Mouse (Mus musculus) heart, embryonic 13.5 days (tissue): ENCODE measurements around the gene Pltp. TPM values are rescaled to one million over a fixed set of nuclear protein-coding genes. Genes with fewer than 3 reads are reported as not detected.

Source experiments
- ATAC-seq: fragments of 200-750 bp; cut with Nextera tagmentation; 2 replicates; pipeline ENCODE4 v1.8.0; 2017; ENCODE audit warnings: moderate TSS enrichment; ENCODE audit not compliant: insufficient number of reproducible peaks, low FRiP score, low TSS enrichment; ENCODE audit errors: extremely low read depth
- H3K27ac ChIP-seq: fragments of 300-500 bp; sonication (generic); replicated peaks from 2 replicates; pipeline ENCODE4 v1.5.1; 2015; ENCODE audit warnings: moderate library complexity, mild to moderate bottlenecking, inconsistent platforms
- H3K27me3 ChIP-seq: fragments of 300-500 bp; sonication (generic); replicated peaks from 2 replicates; pipeline ENCODE4 v1.6.1; 2015; ENCODE audit warnings: mild to moderate bottlenecking, inconsistent platforms
- H3K36me3 ChIP-seq: fragments of 300-500 bp; sonication (generic); 2 replicates; pipeline ENCODE4 v1.6.1; 2015; ENCODE audit warnings: mild to moderate bottlenecking, inconsistent platforms
- H3K4me1 ChIP-seq: fragments of 300-500 bp; sonication (generic); 2 replicates; pipeline ENCODE4 v1.6.1; 2015; ENCODE audit warnings: inconsistent platforms
- H3K4me2 ChIP-seq: fragments of 300-500 bp; sonication (generic); 2 replicates; pipeline ENCODE4 v1.6.1; 2015; ENCODE audit warnings: inconsistent platforms, mild to moderate bottlenecking, moderate library complexity
- H3K4me3 ChIP-seq: fragments of 300-500 bp; sonication (generic); 2 replicates; pipeline ENCODE4 v1.5.1; 2015; ENCODE audit warnings: moderate library complexity, mild to moderate bottlenecking, inconsistent platforms
- H3K9ac ChIP-seq: fragments of 300-500 bp; sonication (generic); 2 replicates; pipeline ENCODE4 v1.6.1; 2015; ENCODE audit warnings: inconsistent platforms, mild to moderate bottlenecking, moderate library complexity
- H3K9me3 ChIP-seq: fragments of 300-500 bp; sonication (generic); 2 replicates; pipeline ENCODE4 v1.6.1; 2016; ENCODE audit warnings: inconsistent platforms
- WGBS: fragments of 180-500 bp; shearing (Covaris S2); methylation state at CpG from one replicate; pipeline ENCODE4 v1.1.7; 2015; ENCODE audit warnings: mixed read lengths; 5-methylcytosine and 5-hydroxymethylcytosine counted together
- polyA plus RNA-seq: library from polyadenylated mRNA; unstranded; fragments of >200 nt; fragmentation: Nextera tagmentation; extraction: Ambion mirVana; gene quantifications from 2 replicates; pipeline ENCODE4 v1.2.1, GENCODE M21; 2015

The Pltp gene
- polyA plus RNA-seq, 1 experiment from 2014 or later, result 14.9 TPM

GRCm38 (mm10) chr2:164835164-164835563 is 22.3 kb downstream of the Pltp start:
- ATAC-seq, result no peak
- WGBS, result 87% methylated on average over 4 of the region's 4 CpGs
- peak overlapping the region; percentile 81 for H3K4me3 ChIP-seq
- no peaks in the 10 kb centered on the region for H3K9me3 ChIP-seq
- H3K36me3 ChIP-seq, result peaks cover 51% of the 10 kb centered on the region
- peaks cover 31% of the 10 kb centered on the region for H3K4me1 ChIP-seq
- H3K4me2 ChIP-seq, result peak overlapping the region; percentile 98
- no peaks in the 10 kb centered on the region for H3K27me3 ChIP-seq
- peak overlapping the region; percentile 94; the same call in 1 of the 2 replicates for H3K9ac ChIP-seq
- H3K27ac ChIP-seq, result no peak overlapping the region

DNA sequence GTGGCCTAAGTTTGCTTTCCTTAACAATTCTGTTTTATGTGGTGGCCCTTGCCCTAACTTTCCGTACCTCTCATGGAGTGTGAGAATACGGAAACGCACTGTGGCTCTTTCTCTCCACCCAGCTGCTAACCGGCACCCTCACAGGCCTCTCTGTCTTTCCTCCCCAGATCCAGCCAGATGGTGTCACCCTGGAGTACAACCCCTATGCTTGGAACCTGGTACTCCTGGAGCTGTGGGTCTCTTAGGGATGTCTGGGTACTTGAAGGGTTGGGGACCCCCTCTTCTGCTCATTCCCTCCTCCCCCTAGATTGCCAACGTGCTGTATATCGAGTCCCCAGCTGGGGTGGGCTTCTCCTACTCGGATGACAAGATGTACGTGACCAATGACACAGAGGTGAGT is 23.0 kb downstream of the Pltp start:
- no peaks in the 10 kb centered on the region for H3K9me3 ChIP-seq
- peaks cover 49% of the 10 kb centered on the region for H3K36me3 ChIP-seq
- H3K4me2 ChIP-seq, result peak overlapping the region; percentile 98
- peak overlapping the region; percentile 99 for H3K27ac ChIP-seq
- peak overlapping the region; percentile 94 for H3K9ac ChIP-seq
- peaks cover 31% of the 10 kb centered on the region for H3K4me1 ChIP-seq
- ATAC-seq, result no peak
- H3K27me3 ChIP-seq, result no peaks in the 10 kb centered on the region
- peak overlapping the region; percentile 81 for H3K4me3 ChIP-seq
- WGBS, result 40% methylated on average over 8 of the region's 8 CpGs

DNA sequence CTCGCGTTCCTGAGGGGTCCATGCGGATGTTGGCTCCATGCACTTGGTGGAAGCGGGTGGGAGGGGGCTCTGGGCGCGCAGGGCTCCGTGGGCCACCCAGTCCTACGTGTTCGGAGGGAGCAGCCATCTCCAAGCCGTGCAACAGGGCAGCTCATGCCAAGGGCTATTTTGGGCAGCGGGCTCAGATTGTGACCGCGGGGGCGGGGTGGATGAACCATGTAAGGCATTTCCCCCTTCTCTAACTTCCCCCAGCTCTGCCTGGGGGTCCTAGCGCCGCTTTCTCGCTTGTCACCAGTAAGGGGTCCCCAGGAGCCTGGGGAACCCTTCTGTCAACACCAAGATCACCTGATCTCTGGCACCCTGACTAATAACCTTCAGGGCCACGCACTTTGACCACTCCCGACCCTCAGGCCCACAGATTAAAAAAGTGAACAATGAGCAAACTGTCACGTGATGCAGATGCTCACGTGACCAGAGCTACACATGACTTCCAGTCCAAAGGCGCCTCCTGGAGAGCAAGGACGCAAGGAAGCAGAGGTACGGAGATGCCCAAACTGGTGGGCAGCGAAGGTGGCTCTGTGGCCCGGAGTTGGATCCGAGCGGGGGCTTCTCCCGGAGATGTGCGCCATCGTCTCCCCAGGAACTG is 24.1 kb downstream of the Pltp start, which contains the start of gene Neurl2:
Gene Neurl2 (minus strand): TSS at position 143 of the 646 bp plus-strand sequence.
- no peaks in the 10 kb centered on the region for H3K9me3 ChIP-seq
- peak within 1 kb of the TSS; percentile 98 for H3K4me2 ChIP-seq
- H3K27me3 ChIP-seq, result no peaks in the 10 kb centered on the region
- ATAC-seq, result peak; percentile 71
- peak within 1 kb of the TSS; percentile 81 for H3K4me3 ChIP-seq
- WGBS, result 0% methylated on average over 31 of the region's 31 CpGs
- peaks cover 31% of the 10 kb centered on the region for H3K4me1 ChIP-seq
- peak within 1 kb of the TSS; percentile 99 for H3K27ac ChIP-seq
- H3K36me3 ChIP-seq, result peaks cover 49% of the 10 kb centered on the region
- peak within 1 kb of the TSS; percentile 94 for H3K9ac ChIP-seq

GRCm38 (mm10) chr2:164832748-164833301 is 24.7 kb downstream of the Pltp start, which contains the start of gene Ctsa:
TSS of gene Ctsa (plus strand) at chr2:164832873.
- Histone ChIP-seq H3K4me2 (peak within 1 kb of the TSS; percentile 98), H3K9me3 (no peaks in the 10 kb centered on the region), H3K9ac (peak within 1 kb of the TSS; percentile 94), H3K4me3 (peak within 1 kb of the TSS; percentile 81), H3K27ac (peak within 1 kb of the TSS; percentile 99), H3K36me3 (peaks cover 49% of the 10 kb centered on the region), H3K4me1 (peaks cover 31% of the 10 kb centered on the region), H3K27me3 (no peaks in the 10 kb centered on the region)
- under 1% methylated on average over 35 of the region's 35 CpGs for WGBS
- ATAC-seq, result peak; percentile 52; the same call in 1 of the 2 replicates

DNA sequence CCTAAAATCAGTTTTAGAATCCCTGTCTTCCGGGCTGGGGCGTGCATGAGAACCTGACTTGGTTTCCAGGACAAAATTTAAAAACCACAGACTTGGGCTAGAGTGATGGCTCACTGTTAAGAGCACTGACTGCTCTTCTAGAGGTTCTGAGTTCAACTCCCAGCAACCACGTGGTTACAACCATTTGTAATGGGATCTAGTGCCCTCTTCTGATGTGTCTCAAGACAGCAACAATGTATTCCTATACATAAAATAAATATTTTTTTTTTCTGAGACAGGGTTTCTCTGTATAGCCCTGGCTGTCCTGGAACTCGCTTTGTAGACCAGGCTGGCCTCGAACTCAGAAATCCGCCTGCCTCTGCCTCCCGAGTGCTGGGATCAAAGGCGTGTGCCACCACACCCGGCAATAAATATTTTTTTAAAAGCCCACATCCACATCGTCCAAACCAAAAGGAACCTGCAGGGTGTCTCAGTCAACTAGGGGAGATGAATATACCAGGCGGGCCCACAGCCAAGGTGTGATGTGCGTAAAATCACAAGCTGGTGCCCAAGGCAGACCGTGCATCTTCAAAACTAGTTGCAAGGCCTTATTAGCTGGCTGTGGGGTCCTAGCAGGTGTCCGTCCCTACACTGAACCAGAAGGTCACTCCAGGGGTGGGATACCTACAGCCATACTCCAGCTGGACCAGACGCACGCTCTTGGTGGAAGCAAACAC is 25.3 kb downstream of the Pltp start:
- peak overlapping the region; percentile 99 for H3K27ac ChIP-seq
- 54% methylated on average over 16 of the region's 16 CpGs for WGBS
- peaks cover 49% of the 10 kb centered on the region for H3K36me3 ChIP-seq
- H3K4me3 ChIP-seq, result peak overlapping the region; percentile 81
- peak overlapping the region; percentile 98 for H3K4me2 ChIP-seq
- ATAC-seq, result no peak
- H3K9me3 ChIP-seq, result no peaks in the 10 kb centered on the region
- H3K4me1 ChIP-seq, result peaks cover 31% of the 10 kb centered on the region
- H3K27me3 ChIP-seq, result no peaks in the 10 kb centered on the region
- H3K9ac ChIP-seq, result peak overlapping the region; percentile 94

DNA sequence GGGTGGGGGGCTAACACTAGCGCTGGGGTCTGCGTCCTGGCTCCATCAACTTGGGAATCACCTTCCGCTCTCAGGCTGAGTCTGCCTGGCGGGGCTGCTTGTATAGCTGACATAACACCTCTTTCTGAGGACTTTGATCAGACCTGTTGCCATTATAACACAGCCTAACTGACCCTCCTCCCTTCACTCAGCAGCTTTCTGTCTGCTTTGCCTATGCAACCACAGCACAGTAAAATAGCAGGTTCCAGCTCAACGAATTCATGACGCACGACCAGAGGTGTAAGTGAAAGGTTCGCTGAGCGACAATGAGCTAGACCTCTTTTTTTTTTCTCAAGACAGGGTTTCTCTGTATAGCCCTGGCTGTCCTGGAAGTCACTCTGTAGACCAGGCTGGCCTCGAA is 26.5 kb downstream of the Pltp start:
- Histone ChIP-seq H3K4me2 (0 out of 2 replicates have a peak overlapping the region, but pooled peaks have one; percentile 98), H3K4me1 (peaks cover 31% of the 10 kb centered on the region), H3K36me3 (peaks cover 50% of the 10 kb centered on the region), H3K4me3 (no peak overlapping the region), H3K9ac (peak overlapping the region; percentile 4), H3K27me3 (no peaks in the 10 kb centered on the region), H3K27ac (no peak overlapping the region), H3K9me3 (no peaks in the 10 kb centered on the region)
- no peak for ATAC-seq
- WGBS, result 84% methylated on average over 10 of the region's 10 CpGs

DNA sequence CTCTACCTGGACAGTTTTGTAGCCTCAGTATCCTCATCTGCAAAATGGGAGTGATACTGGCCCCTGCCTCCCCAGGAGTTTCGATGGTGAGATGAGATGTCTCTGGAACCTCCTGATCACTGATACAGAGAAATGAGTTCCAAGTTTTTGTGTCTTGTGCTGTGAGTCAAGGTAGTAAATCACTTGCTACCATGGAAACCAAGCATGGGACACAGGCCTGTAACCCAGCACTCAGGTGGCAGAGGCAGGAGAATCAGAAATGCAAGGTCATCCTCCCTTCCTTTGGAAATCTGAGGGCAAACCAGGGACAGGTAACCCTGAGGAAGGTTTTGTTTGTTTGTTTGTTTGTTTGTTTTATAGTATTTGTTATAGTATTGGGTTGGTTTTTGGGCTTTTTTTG is 28.4 kb downstream of the Pltp start:
- 92% methylated on average over 1 of the region's 1 CpGs for WGBS
- H3K36me3 ChIP-seq, result peaks cover 54% of the 10 kb centered on the region
- no peak for ATAC-seq
- no peaks in the 10 kb centered on the region for H3K9me3 ChIP-seq
- no peaks in the 10 kb centered on the region for H3K27me3 ChIP-seq
- no peak overlapping the region for H3K4me3 ChIP-seq
- H3K4me2 ChIP-seq, result no peak overlapping the region
- H3K27ac ChIP-seq, result no peak overlapping the region
- H3K4me1 ChIP-seq, result peaks cover 19% of the 10 kb centered on the region
- no peak overlapping the region for H3K9ac ChIP-seq

- ATAC-seq, result no peak
- Histone ChIP-seq H3K36me3 (peaks cover 54% of the 10 kb centered on the region), H3K4me3 (no peak within 1 kb of the TSS), H3K9me3 (no peaks in the 10 kb centered on the region), H3K9ac (no peak within 1 kb of the TSS), H3K4me2 (no peak within 1 kb of the TSS), H3K27me3 (no peaks in the 10 kb centered on the region), H3K27ac (no peak within 1 kb of the TSS), H3K4me1 (peaks cover 25% of the 10 kb centered on the region)
- WGBS, result 80% methylated on average over 6 of the region's 6 CpGs
Observed at GRCm38 (mm10) chr2:164828437-164828836, 29.1 kb downstream of the Pltp start, which contains the start of gene Spata25. TSS of gene Spata25 (minus strand) at chr2:164828537.

GRCm38 (mm10) chr2:164827146-164827850 is 30.2 kb downstream of the Pltp start:
- Histone ChIP-seq H3K9me3 (no peaks in the 10 kb centered on the region), H3K27me3 (no peaks in the 10 kb centered on the region), H3K4me2 (no peak overlapping the region), H3K4me1 (peaks cover 27% of the 10 kb centered on the region), H3K9ac (no peak overlapping the region), H3K36me3 (peaks cover 54% of the 10 kb centered on the region), H3K27ac (no peak overlapping the region), H3K4me3 (no peak overlapping the region)
- 80% methylated on average over 16 of the region's 16 CpGs for WGBS
- ATAC-seq, result no peak

- Histone ChIP-seq H3K27ac (no peak overlapping the region), H3K27me3 (no peaks in the 10 kb centered on the region), H3K9me3 (no peaks in the 10 kb centered on the region), H3K9ac (no peak overlapping the region), H3K4me3 (no peak overlapping the region), H3K36me3 (peaks cover 68% of the 10 kb centered on the region), H3K4me1 (peaks cover 14% of the 10 kb centered on the region), H3K4me2 (no peak overlapping the region)
- ATAC-seq, result no peak
- WGBS, result 90% methylated on average over 17 of the region's 17 CpGs
Observed at GRCm38 (mm10) chr2:164825521-164825920, 32.0 kb downstream of the Pltp start.

DNA sequence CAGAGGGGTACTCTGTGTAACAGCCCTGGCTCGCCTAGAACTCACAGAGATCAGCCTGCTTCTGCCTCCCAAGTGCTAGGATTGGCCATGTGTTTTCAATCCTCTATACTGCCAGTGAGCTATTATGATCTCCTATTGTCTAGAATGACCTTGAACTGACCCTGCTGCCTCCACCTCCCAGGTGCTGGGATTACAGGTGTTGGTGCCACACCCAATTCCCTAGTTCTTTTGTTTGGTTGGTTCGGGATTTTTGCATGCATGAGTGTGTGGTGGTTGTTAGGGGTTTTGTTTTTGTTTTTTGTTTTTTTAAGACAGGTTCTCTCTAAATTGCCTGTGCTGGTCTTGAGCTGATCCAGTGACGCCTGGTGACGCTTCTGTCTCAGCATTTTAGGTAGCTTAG is 33.5 kb downstream of the Pltp start:
- Histone ChIP-seq H3K4me3 (peak overlapping the region; percentile 88), H3K36me3 (peaks cover 66% of the 10 kb centered on the region), H3K27me3 (no peaks in the 10 kb centered on the region), H3K9me3 (no peaks in the 10 kb centered on the region), H3K9ac (no peak overlapping the region), H3K4me2 (peak overlapping the region; percentile 78), H3K4me1 (peaks cover 14% of the 10 kb centered on the region), H3K27ac (no peak overlapping the region)
- no peak for ATAC-seq
- 91% methylated on average over 4 of the region's 4 CpGs for WGBS
